Mouse (Mus musculus): ENCODE measurements around the gene Sdk1. TPM values are rescaled to one million over a fixed set of nuclear protein-coding genes. Genes with fewer than 3 reads are reported as not detected.

The Sdk1 gene
- polyA plus RNA-seq, 1 experiment from 2014 or later: 1.7 TPM

DNA sequence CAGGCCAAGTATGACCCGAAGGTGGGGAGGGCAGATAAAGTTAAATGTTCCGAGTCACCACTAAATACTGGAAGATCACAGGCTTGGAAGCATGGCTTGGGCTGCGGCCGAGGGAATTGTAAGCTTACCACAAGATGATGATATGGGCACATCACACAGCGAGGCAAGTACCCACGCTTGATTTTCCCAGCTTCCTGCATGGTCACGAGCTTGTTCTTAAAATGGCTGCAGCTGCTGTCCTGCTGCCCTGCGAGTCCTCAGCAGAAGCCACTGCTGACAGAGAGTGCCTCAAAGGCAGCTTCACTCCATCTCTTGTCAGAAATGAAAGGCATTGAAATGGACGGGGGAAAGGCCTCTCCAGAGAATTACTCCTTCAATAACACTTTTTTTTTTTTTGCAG, 697.7 kb downstream of the Sdk1 start:
- Histone ChIP-seq H3K27ac (replicated peaks) (no peak overlapping the region), H3K36me3 (no peaks in the 10 kb centered on the region), H3K9ac (replicated peaks) (no peak overlapping the region), H3K4me1 (no peaks in the 10 kb centered on the region), H3K4me3 (no peak overlapping the region), H3K27me3 (no peaks in the 10 kb centered on the region), H3K4me2 (replicated peaks) (no peak overlapping the region), H3K9me3 (no peaks in the 10 kb centered on the region)
- 78% methylated on average over 9 of the region's 9 CpGs for WGBS
- no peak for ATAC-seq (ENCODE audit: low FRiP score, low read depth)

DNA sequence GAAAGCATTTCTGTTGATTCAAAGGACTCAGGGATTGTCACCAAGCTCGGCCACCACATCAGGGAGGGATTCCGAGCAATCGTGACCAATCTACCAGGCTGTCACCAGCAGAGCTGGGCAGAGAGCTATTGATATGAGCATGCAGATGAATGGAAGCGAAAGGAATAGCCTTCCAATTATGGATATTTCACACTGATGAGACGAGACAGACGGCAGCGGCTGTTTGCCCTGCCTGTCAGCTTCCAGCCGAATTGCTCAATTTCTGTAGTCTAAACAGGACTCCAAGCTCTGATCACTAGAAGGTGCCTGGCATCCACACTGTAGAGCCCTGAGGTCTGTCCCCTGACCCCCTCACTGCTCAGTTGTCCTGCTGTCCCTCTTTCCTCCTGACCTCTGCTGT, 699.3 kb downstream of the Sdk1 start:
- no peak for ATAC-seq (ENCODE audit: low FRiP score, low read depth)
- Histone ChIP-seq H3K9me3 (no peaks in the 10 kb centered on the region), H3K27me3 (no peaks in the 10 kb centered on the region), H3K4me1 (no peaks in the 10 kb centered on the region), H3K36me3 (no peaks in the 10 kb centered on the region), H3K4me2 (replicated peaks) (no peak overlapping the region), H3K9ac (replicated peaks) (no peak overlapping the region), H3K27ac (replicated peaks) (no peak overlapping the region), H3K4me3 (no peak overlapping the region)
- WGBS: 85% methylated on average over 8 of the region's 8 CpGs

DNA sequence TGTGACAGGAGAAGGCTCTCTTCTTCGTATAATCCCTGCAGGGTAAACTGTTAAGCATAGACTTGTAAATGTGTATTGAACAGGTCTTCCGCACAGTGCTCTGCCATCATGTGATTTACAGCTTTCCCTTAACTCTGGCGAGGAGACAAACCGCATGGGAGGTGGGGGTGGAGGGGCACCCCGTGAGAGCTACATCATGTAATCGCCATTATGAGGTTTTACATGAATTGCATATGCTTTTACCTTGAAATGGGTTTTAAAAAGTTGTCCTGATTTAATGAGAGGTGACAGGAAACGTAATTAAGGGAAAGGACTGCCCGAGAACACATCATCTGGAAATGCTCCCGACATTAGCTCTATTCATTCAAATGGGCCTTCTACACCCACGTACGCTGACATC, 709.5 kb downstream of the Sdk1 start:
- no peaks in the 10 kb centered on the region for H3K4me1 ChIP-seq
- ATAC-seq (ENCODE audit: low FRiP score, low read depth): no peak
- no peaks in the 10 kb centered on the region for H3K9me3 ChIP-seq
- no peaks in the 10 kb centered on the region for H3K36me3 ChIP-seq
- H3K4me3 ChIP-seq: no peak overlapping the region
- 78% methylated on average over 11 of the region's 11 CpGs for WGBS
- H3K27ac ChIP-seq (replicated peaks): no peak overlapping the region
- H3K9ac ChIP-seq (replicated peaks): no peak overlapping the region
- no peak overlapping the region for H3K4me2 ChIP-seq (replicated peaks)
- H3K27me3 ChIP-seq: no peaks in the 10 kb centered on the region

DNA sequence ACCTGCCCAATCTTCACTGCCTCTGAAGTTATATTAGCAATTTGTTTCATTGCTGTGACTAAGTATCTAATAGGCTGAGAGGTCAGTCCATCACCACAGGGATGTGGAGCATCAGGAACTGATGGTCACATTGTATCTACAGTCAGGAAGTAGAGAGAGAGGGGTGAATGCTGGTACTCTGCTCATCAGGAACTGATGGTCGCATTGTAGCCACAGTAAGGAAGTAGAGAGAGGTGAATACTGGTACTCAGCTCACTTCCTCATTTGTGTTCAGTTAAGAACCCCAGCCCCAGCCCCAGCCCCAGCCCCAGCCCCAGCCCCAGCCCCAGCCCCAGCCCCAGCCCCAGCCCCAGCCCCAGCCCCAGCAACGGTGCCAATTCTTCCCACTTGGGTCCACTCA, 711.0 kb downstream of the Sdk1 start:
- Histone ChIP-seq H3K4me3 (no peak overlapping the region), H3K27me3 (no peaks in the 10 kb centered on the region), H3K36me3 (no peaks in the 10 kb centered on the region), H3K9me3 (no peaks in the 10 kb centered on the region), H3K9ac (replicated peaks) (no peak overlapping the region), H3K4me1 (no peaks in the 10 kb centered on the region), H3K4me2 (replicated peaks) (no peak overlapping the region), H3K27ac (replicated peaks) (no peak overlapping the region)
- 81% methylated on average over 2 of the region's 2 CpGs for WGBS
- ATAC-seq (ENCODE audit: low FRiP score, low read depth): no peak

DNA sequence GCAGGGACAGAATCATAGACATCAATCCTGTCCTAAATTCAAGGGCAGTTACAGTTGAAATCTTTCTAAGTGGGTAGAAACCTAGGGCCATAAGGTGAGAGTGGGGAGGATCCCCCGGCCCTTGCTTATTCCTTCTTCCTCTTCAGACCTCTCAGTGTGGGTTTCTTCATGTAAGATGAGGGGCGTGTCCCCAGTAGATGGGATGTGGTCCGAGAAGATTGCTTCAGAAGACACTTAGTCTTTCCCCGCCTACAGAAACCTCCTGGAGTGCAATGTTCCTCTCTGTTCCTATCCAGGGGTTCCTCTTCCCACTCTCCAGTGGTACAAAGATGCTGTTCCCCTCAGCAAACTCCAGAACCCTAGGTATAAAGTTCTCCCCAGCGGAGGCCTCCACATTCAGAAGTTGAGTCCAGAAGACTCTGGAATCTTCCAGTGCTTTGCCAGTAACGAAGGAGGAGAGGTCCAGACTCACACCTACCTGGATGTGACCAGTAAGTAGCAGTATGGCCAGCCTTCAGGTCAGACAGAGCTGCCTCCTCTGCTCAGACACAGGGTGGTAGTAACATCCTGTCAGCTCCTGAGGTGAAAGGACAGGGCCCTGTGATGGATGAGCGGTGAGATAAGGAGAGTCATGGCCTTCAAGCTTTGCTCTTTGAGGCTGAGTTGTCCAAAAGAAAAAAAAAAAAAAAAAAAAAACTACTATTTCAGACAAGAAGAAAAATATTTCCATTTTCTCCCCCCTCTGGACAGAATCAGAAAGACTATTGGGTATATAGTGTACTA, 711.6 kb downstream of the Sdk1 start:
- Histone ChIP-seq H3K4me2 (replicated peaks) (no peak overlapping the region), H3K36me3 (no peaks in the 10 kb centered on the region), H3K27me3 (no peaks in the 10 kb centered on the region), H3K9me3 (no peaks in the 10 kb centered on the region), H3K4me1 (no peaks in the 10 kb centered on the region), H3K27ac (replicated peaks) (no peak overlapping the region), H3K9ac (replicated peaks) (no peak overlapping the region), H3K4me3 (no peak overlapping the region)
- no peak for ATAC-seq (ENCODE audit: low FRiP score, low read depth)
- 87% methylated on average over 7 of the region's 7 CpGs for WGBS

DNA sequence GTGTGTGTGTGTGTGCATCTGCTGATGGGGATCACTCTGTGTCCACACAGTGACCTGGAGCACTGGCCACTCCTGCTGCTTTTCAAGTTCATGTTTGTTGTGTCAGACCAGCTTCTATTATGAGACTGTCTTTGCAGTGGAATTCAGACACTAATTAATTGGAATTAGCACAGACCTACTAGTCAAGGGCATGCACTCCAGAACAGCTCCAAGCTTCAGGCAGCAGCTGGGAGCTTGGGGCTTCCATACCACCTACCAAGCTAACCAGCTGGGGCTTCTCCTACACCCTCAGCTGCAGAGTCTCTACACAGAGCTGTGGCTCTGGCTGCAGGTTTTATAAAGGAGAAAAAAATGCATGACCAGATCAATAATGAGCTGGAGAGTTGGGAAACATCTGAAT, 729.8 kb downstream of the Sdk1 start:
- ATAC-seq (ENCODE audit: low FRiP score, low read depth): no peak
- Histone ChIP-seq H3K9ac (replicated peaks) (no peak overlapping the region), H3K9me3 (no peaks in the 10 kb centered on the region), H3K27ac (replicated peaks) (no peak overlapping the region), H3K36me3 (no peaks in the 10 kb centered on the region), H3K4me2 (replicated peaks) (no peak overlapping the region), H3K4me1 (no peaks in the 10 kb centered on the region), H3K4me3 (no peak overlapping the region), H3K27me3 (no peaks in the 10 kb centered on the region)

DNA sequence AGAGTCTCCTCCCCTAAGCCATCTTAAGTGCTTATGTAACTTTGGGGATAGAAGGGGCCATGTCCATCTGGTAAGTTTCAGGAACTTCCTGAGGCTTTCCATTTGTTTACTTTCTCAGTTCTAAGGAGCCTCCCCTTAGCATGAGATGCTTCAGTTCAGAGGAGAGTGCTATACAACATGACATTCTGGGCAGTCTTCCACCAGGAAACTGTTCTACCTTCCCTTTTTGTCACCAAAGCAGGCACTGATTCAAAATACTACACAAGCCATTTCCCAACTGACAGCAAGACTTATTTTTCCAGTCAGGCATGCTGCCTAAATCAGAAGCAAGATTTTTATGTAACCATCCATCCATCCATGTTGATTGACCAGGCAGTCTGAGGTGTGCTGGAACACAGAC, 738.2 kb downstream of the Sdk1 start:
- no peaks in the 10 kb centered on the region for H3K27me3 ChIP-seq
- H3K9me3 ChIP-seq: no peaks in the 10 kb centered on the region
- no peaks in the 10 kb centered on the region for H3K36me3 ChIP-seq
- no peak overlapping the region for H3K27ac ChIP-seq (replicated peaks)
- no peaks in the 10 kb centered on the region for H3K4me1 ChIP-seq
- H3K4me3 ChIP-seq: no peak overlapping the region
- no peak for ATAC-seq (ENCODE audit: low FRiP score, low read depth)
- H3K9ac ChIP-seq (replicated peaks): no peak overlapping the region
- no peak overlapping the region for H3K4me2 ChIP-seq (replicated peaks)

DNA sequence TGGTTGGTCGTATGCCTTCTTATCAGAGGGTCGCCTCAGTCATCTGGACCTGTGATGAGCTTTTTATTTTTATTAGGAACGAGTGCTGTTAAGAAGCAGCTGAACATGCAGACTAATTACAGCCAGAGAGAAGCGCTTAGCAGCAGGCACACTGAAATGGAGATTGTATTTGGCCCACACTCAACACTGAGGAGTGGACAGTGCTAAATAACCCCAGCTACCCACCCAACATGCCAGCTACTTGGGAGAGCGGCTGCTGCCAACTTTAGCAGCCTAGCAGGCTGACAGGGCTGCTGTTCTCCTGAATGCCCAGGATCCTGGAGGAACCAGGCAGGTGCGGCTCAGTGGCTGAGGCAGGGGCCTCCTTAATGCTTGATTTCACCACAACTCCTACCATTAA, 739.5 kb downstream of the Sdk1 start:
- ATAC-seq (ENCODE audit: low FRiP score, low read depth): no peak
- no peaks in the 10 kb centered on the region for H3K36me3 ChIP-seq
- no peak overlapping the region for H3K4me3 ChIP-seq
- no peak overlapping the region for H3K4me2 ChIP-seq (replicated peaks)
- no peak overlapping the region for H3K9ac ChIP-seq (replicated peaks)
- 88% methylated on average over 6 of the region's 6 CpGs for WGBS
- H3K27me3 ChIP-seq: no peaks in the 10 kb centered on the region
- H3K4me1 ChIP-seq: no peaks in the 10 kb centered on the region
- H3K27ac ChIP-seq (replicated peaks): no peak overlapping the region
- H3K9me3 ChIP-seq: no peaks in the 10 kb centered on the region

DNA sequence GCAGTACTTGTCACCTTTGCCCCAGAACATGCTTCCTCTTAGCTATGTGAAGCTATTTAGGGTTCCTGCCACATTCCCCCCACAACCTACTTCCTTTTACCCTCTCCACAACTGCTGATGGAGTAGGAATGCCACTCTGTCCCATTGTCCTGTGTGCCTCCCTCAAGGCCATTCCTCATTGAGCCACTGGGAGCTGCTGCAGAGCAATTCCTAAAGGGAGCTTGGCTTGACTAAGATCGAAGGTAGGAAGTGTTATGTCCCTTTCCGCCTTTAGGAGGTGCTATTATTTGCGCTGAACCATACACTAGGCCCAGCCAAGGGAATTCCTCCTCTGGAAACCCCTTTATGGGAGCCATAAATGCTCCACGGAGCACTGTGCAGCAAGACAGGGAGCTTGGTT, 743.0 kb downstream of the Sdk1 start:
- 76% methylated on average over 4 of the region's 4 CpGs for WGBS
- Histone ChIP-seq H3K4me1 (no peaks in the 10 kb centered on the region), H3K9me3 (no peaks in the 10 kb centered on the region), H3K36me3 (no peaks in the 10 kb centered on the region), H3K4me3 (no peak overlapping the region), H3K4me2 (replicated peaks) (no peak overlapping the region), H3K27ac (replicated peaks) (no peak overlapping the region), H3K9ac (replicated peaks) (no peak overlapping the region), H3K27me3 (0 out of 2 replicates have a peak, but pooled peaks cover 3% of the 10 kb centered on the region)
- no peak for ATAC-seq (ENCODE audit: low FRiP score, low read depth)

DNA sequence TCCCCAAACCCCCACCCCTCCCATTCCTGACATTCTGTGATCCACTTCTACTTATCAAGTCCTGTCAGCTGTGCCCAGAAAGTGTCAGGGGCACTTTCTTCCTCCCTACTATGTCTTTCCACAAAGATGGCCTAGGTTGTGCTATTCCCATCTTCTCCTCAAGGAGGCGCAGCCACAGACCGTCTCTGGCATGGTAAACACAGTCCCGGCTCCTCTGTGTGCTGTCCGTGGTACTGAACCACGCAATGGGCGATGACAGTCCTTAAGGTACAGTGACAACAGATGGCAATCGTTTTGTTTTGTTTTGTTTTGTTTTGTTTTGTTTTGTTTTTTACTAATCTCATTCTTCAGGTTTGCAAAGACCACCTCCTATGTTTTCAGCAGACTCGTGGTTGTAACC, 743.7 kb downstream of the Sdk1 start:
- no peak overlapping the region for H3K9ac ChIP-seq (replicated peaks)
- H3K27ac ChIP-seq (replicated peaks): no peak overlapping the region
- H3K4me2 ChIP-seq (replicated peaks): no peak overlapping the region
- H3K27me3 ChIP-seq: 0 out of 2 replicates have a peak, but pooled peaks cover 6% of the 10 kb centered on the region
- H3K4me3 ChIP-seq: no peak overlapping the region
- no peak for ATAC-seq (ENCODE audit: low FRiP score, low read depth)
- H3K36me3 ChIP-seq: no peaks in the 10 kb centered on the region
- no peaks in the 10 kb centered on the region for H3K9me3 ChIP-seq
- no peaks in the 10 kb centered on the region for H3K4me1 ChIP-seq
- WGBS: 9% methylated on average over 8 of the region's 8 CpGs

DNA sequence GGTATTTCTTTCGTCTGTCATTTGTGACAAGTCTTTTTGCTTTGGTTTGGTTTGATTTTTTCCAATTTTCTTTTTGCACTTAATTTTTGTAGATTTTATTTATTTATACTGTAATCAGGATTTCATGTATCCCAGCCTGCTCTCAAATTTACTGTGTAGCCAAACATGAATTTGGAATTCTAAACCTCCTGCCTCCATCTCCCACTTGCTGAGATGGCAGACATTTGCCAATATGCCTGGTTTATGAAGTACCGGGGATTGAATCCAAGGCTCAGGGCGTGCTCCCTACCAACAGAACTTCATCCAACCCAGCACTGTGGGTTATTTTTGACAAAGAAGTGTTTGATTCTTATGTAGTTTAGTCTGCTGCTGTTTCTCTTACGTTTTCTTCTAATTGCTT, 744.3 kb downstream of the Sdk1 start:
- no peak overlapping the region for H3K4me2 ChIP-seq (replicated peaks)
- no peak overlapping the region for H3K4me3 ChIP-seq
- H3K4me1 ChIP-seq: no peaks in the 10 kb centered on the region
- 86% methylated on average over 4 of the region's 4 CpGs for WGBS
- no peak overlapping the region for H3K27ac ChIP-seq (replicated peaks)
- ATAC-seq (ENCODE audit: low FRiP score, low read depth): no peak
- no peaks in the 10 kb centered on the region for H3K36me3 ChIP-seq
- H3K9me3 ChIP-seq: no peaks in the 10 kb centered on the region
- 0 out of 2 replicates have a peak, but pooled peaks cover 6% of the 10 kb centered on the region for H3K27me3 ChIP-seq
- H3K9ac ChIP-seq (replicated peaks): no peak overlapping the region

DNA sequence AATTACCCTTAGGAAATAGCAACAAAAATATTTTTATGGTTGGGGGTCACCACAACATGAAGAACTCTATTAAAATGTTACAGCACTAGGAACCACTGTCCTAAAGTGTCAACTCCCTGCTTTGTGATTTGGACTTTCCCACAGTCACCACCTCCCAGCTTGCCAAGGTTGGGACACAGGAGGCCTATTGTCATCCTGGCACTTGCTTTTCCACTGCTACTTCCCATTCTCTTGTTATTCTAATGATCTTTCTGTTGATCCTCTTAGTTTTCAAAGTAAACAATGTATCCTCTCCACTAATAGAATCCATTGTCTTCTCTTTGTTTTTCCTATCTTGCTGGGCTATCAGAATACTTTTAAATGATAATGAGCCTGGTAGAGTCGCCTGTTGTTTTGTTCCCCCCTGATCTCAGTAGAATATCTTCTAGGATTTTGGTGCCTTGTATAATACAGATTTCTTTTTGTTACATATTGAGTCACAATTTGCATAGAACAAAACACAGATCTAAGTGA, 746.1 kb downstream of the Sdk1 start:
- no peak overlapping the region for H3K9ac ChIP-seq (replicated peaks)
- no peak overlapping the region for H3K27ac ChIP-seq (replicated peaks)
- 0 out of 2 replicates have a peak, but pooled peaks cover 6% of the 10 kb centered on the region for H3K27me3 ChIP-seq
- no peak overlapping the region for H3K4me3 ChIP-seq
- no peaks in the 10 kb centered on the region for H3K9me3 ChIP-seq
- no peaks in the 10 kb centered on the region for H3K36me3 ChIP-seq
- no peak overlapping the region for H3K4me2 ChIP-seq (replicated peaks)
- ATAC-seq (ENCODE audit: low FRiP score, low read depth): no peak
- no peaks in the 10 kb centered on the region for H3K4me1 ChIP-seq
- 7% methylated on average over 1 of the region's 1 CpGs for WGBS

DNA sequence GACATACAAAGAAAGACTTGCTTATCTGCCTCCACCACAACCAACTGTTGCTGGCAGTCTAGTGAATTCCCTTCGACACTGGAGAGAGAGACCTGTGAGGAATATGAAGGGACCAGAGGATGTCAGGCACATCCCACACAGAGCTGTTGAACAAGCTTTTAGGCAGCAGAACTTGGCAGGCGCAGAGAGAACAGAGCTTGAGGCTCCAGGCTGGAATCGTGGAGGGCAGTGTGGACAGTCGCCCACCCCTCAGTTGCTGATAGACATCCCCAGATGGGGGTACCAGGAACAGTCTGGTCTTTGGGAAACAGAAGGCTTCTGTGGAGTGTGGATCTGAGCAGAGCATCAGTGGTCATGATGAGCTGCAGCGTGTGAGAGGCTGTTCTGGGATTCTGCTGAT, 747.4 kb downstream of the Sdk1 start:
- H3K4me1 ChIP-seq: no peaks in the 10 kb centered on the region
- H3K9ac ChIP-seq (replicated peaks): no peak overlapping the region
- H3K4me2 ChIP-seq (replicated peaks): no peak overlapping the region
- H3K4me3 ChIP-seq: no peak overlapping the region
- H3K27ac ChIP-seq (replicated peaks): no peak overlapping the region
- H3K36me3 ChIP-seq: no peaks in the 10 kb centered on the region
- WGBS: 79% methylated on average over 5 of the region's 5 CpGs
- 0 out of 2 replicates have a peak, but pooled peaks cover 6% of the 10 kb centered on the region for H3K27me3 ChIP-seq
- no peaks in the 10 kb centered on the region for H3K9me3 ChIP-seq
- no peak for ATAC-seq (ENCODE audit: low FRiP score, low read depth)

Data from midbrain, embryonic 12.5 days (tissue).